Comparison of ENCODE assay signal across 14 mouse cellular contexts in the genomic region with DNA sequence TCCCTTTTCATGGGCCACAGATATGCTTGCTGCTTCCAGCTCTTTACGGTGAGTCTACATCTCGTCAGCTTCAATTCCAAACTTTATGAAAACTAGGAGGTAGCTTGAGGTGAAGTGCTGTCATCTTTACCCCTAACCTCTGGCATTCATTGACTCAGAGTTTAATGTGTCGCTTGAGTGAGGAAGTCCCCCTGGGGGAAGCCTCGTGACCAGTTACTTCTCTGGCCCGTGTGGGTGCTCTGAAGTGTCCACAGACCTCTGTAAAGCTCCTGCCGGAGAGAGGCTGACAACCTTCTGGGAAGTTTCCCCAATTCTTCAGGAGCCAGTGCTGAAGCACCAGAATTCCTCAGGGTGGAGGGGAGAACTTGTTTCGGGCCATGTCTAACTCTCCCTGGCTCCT. TPM values are rescaled to one million over a fixed set of nuclear protein-coding genes. Genes with fewer than 3 reads are reported as not detected.
DNase-seq lines count a peak whose midpoint lies in the region; ATAC-seq and TF ChIP-seq lines count a peak whose summit lies in the region.
"Had no signal": no experiment of that assay in that cellular context is flagged by ENCODE, and none has a peak within 500 bp of the region (broad histone marks: within the 10 kb centered on the region; RNA-seq: fewer than 3 reads in every experiment).

No protein-coding gene starts in this region.

- no peaks in the 10 kb centered on the region for H3K27me3 ChIP-seq in hindbrain, embryonic 14.5 days (ENCODE audit: control insufficient read depth, insufficient read depth, low read length)
- H3K27me3 ChIP-seq in hindbrain, embryonic 12.5 days: no peaks in the 10 kb centered on the region
- H3K27me3 ChIP-seq in testis, adult 2 months (ENCODE audit: control insufficient read depth, insufficient read depth, low read length): no peaks in the 10 kb centered on the region
- H3K27me3 ChIP-seq: heart, embryonic 13.5 days; limb, embryonic 13.5 days; Patski had no signal

- peak overlapping the region; percentile 96; the same call in 1 of the 2 replicates for H3K4me2 ChIP-seq in hindbrain, embryonic 14.5 days (replicated peaks)
- no peak overlapping the region for H3K4me2 ChIP-seq in hindbrain, embryonic 12.5 days (replicated peaks)
- H3K4me2 ChIP-seq: heart, embryonic 13.5 days had no signal

- no peaks in the 10 kb centered on the region for H3K9me3 ChIP-seq in hindbrain, embryonic 14.5 days (ENCODE audit: control insufficient read depth, low read length)
- H3K9me3 ChIP-seq in hindbrain, embryonic 12.5 days (replicated peaks): 0 out of 2 replicates have a peak, but pooled peaks cover 4% of the 10 kb centered on the region
- H3K9me3 ChIP-seq: heart, embryonic 13.5 days; limb, embryonic 13.5 days had no signal

- TF ChIP-seq POLR2A in testis, adult 2 months (IDR thresholded peaks at IDR 0.05; ENCODE audit: control insufficient read depth, low read depth, low read length): no peak

- no peak for ATAC-seq in hindbrain, embryonic 14.5 days (ENCODE audit: low FRiP score)
- ATAC-seq in hindbrain, embryonic 12.5 days (ENCODE audit: low FRiP score): no peak
- ATAC-seq: Patski had no signal

- no peak overlapping the region for H3K9ac ChIP-seq in hindbrain, embryonic 14.5 days
- H3K9ac ChIP-seq in hindbrain, embryonic 12.5 days: no peak overlapping the region
- H3K9ac ChIP-seq: heart, embryonic 13.5 days had no signal

- H3K36me3 ChIP-seq in hindbrain, embryonic 14.5 days (replicated peaks; ENCODE audit: control insufficient read depth, insufficient read depth): peaks cover 3% of the 10 kb centered on the region; the same call in 1 of the 2 replicates
- H3K36me3 ChIP-seq in hindbrain, embryonic 12.5 days: no peaks in the 10 kb centered on the region
- no peaks in the 10 kb centered on the region; the same call in 1 of the 2 replicates for H3K36me3 ChIP-seq in testis, adult 2 months (ENCODE audit: control insufficient read depth, insufficient read depth, low read length)
- H3K36me3 ChIP-seq: heart, embryonic 13.5 days; limb, embryonic 13.5 days had no signal

- TF ChIP-seq CTCF in testis, adult 2 months (IDR thresholded peaks at IDR 0.05; ENCODE audit: control insufficient read depth, insufficient read depth, insufficient replicate concordance, low read depth, low read length): no peak

- H3K4me1 ChIP-seq in hindbrain, embryonic 14.5 days (replicated peaks; ENCODE audit: control insufficient read depth, insufficient read depth, low read length): peaks cover 29% of the 10 kb centered on the region
- peaks cover 25% of the 10 kb centered on the region for H3K4me1 ChIP-seq in hindbrain, embryonic 12.5 days
- H3K4me1 ChIP-seq in testis, adult 2 months (ENCODE audit: control insufficient read depth, insufficient read depth, low read length): peaks cover 2% of the 10 kb centered on the region

- H3K4me3 ChIP-seq in hindbrain, embryonic 14.5 days (replicated peaks; ENCODE audit: low read length): no peak overlapping the region
- no peak overlapping the region for H3K4me3 ChIP-seq in hindbrain, embryonic 12.5 days
- H3K4me3 ChIP-seq in testis, adult 2 months (ENCODE audit: control insufficient read depth, low read depth, low read length): peak overlapping the region; percentile 97

- WGBS in hindbrain, embryonic 14.5 days: 81% methylated on average over 7 of the region's 7 CpGs
- WGBS in hindbrain, embryonic 12.5 days: 85% methylated on average over 7 of the region's 7 CpGs

- DNase-seq in hindbrain, embryonic 14.5 days (ENCODE audit: low spot score): no peak
- no peak for DNase-seq in testis, postnatal 10 days (ENCODE audit: low spot score)
- peak; percentile 77 for DNase-seq in kidney, postnatal 14 days
- no peak for DNase-seq in cerebellum, postnatal 25 days
- DNase-seq in retina, postnatal 1 day: no peak
- DNase-seq: cerebellum, postnatal 14 days; heart, postnatal 4 days; right cerebral cortex, adult 18-20 months; thymus, postnatal 25 days had no signal

- no peak overlapping the region for H3K27ac ChIP-seq in hindbrain, embryonic 14.5 days
- H3K27ac ChIP-seq in hindbrain, embryonic 12.5 days: no peak overlapping the region
- H3K27ac ChIP-seq in testis, adult 2 months (ENCODE audit: control insufficient read depth, insufficient read depth, low read depth, low read length): no peak overlapping the region
- H3K27ac ChIP-seq: heart, embryonic 13.5 days; limb, embryonic 13.5 days had no signal

RNA-seq across cellular contexts. Expression of gene Mark3, which starts 1.9 kb away (rescaled TPM):
- polyA plus RNA-seq in hindbrain, embryonic 14.5 days (2014; fragmentation: Nextera tagmentation; extraction: Ambion mirVana): 76.4 and 81.4 TPM in 2 replicates
- 80.7 and 82.0 TPM in 2 replicates for polyA plus RNA-seq in hindbrain, embryonic 12.5 days (2016; fragmentation: Nextera tagmentation; extraction: Ambion mirVana)
- 17.0 and 21.4 TPM in 2 replicates for polyA plus RNA-seq in testis, adult 2 months (2012; rRNA removed)

RNA-seq across cellular contexts. Expression of gene Eif5, which starts 34.6 kb away (rescaled TPM):
- 504 and 543 TPM in 2 replicates for polyA plus RNA-seq in hindbrain, embryonic 14.5 days (2014; fragmentation: Nextera tagmentation; extraction: Ambion mirVana)
- polyA plus RNA-seq in hindbrain, embryonic 12.5 days (2016; fragmentation: Nextera tagmentation; extraction: Ambion mirVana): 662 and 672 TPM in 2 replicates
- polyA plus RNA-seq in testis, adult 2 months (2012; rRNA removed): 280 and 283 TPM in 2 replicates
